In the genomic region with DNA sequence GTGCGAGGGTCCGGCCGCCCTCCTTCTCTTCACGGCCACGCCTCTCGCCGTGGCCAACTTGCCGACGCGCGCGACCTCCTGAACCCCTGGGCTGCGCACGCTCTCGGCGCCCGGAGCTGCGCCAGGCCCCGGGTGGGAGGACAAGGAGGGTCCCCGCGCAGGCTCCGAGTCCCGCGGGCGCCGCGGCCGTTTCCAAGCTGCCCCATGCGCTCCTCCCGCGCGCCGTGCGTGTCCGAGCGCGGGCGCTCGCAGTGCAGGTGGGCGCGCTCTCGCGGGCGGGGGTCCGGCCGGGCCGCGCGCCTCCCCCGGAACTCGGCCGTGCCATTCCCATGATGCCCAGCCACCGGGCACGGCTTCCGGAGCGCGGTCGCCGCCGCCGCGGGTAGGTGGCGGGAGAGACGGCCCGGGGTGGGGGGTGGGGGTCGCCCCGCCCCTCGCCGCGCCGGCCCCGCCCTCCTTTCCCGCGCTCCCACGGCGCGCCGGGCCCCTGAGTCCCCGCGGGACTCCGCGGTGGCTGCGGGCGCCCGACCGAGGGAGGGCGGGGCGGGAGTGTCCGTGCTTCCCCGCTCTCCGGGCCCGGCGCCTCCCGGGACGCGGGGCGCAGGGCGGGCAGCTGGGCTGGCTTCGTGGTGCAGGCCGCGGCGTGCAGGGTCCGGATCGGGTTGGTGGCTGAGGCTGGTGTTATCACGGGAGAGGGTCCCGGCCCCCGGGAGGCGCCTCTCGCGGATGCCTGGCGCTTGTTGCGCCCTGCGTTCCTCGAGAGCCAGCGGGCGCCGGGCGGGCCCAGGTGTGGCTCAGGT, we compare ENCODE assay signal across 8 mouse cellular contexts. TPM values are rescaled to one million over a fixed set of nuclear protein-coding genes. Genes with fewer than 3 reads are reported as not detected.
DNase-seq lines count a peak whose midpoint lies in the region; ATAC-seq and TF ChIP-seq lines count a peak whose summit lies in the region.

Gene Ppp1r26 (plus strand): TSS at position 286 of the 800 bp plus-strand sequence.

- peak; percentile 50 to 54 for DNase-seq in heart, adult 2 months
- DNase-seq in heart, adult 8-10 months (ENCODE audit: low spot score) = no peak
- peak; percentile 47 for DNase-seq in cerebellum, adult 8-10 months
- DNase-seq in frontal cortex, adult 2 months (ENCODE audit: extremely low spot score in 1 of 2, low spot score in 1 of 2) = peak in 1 of 2 experiments; percentile 43
- peak; percentile 48 for DNase-seq in neural tube, embryonic 10.5 days (ENCODE audit: extremely low spot score, low spot score)
- DNase-seq in thymus, postnatal 25 days = peak; percentile 40

- peak within 1 kb of the TSS; percentile 57 for H3K4me3 ChIP-seq in heart, adult 2 months
- peak within 1 kb of the TSS; percentile 75 for H3K4me3 ChIP-seq in intestine, postnatal 0 days (ENCODE audit: low read depth, low read length)
- H3K4me3 ChIP-seq in limb, embryonic 12.5 days (replicated peaks) = peak within 1 kb of the TSS; percentile 80

- H3K9me3 ChIP-seq in intestine, postnatal 0 days (ENCODE audit: control insufficient read depth) = no peaks in the 10 kb centered on the region
- H3K9me3 ChIP-seq in limb, embryonic 12.5 days = no peaks in the 10 kb centered on the region

- WGBS in heart, adult 2 months = 1% methylated on average over 108 of the region's 118 CpGs
- under 1% methylated on average over 98 of the region's 118 CpGs for WGBS in intestine, postnatal 0 days
- under 1% methylated on average over 96 of the region's 118 CpGs for WGBS in limb, embryonic 12.5 days

- peak; percentile 58 for ATAC-seq in intestine, postnatal 0 days
- ATAC-seq in limb, embryonic 12.5 days (ENCODE audit: insufficient number of reproducible peaks, insufficient read depth, low FRiP score, low TSS enrichment, low read depth) = peak; percentile 38; the same call in 1 of the 2 replicates

- H3K79me2 ChIP-seq in heart, adult 2 months (replicated peaks; ENCODE audit: control insufficient read depth, insufficient read depth, low read length) = no peaks in the 10 kb centered on the region

- H3K4me2 ChIP-seq in intestine, postnatal 0 days (replicated peaks; ENCODE audit: low read depth) = peak within 1 kb of the TSS; percentile 99
- peak within 1 kb of the TSS; percentile 90 for H3K4me2 ChIP-seq in limb, embryonic 12.5 days

- TF ChIP-seq CTCF in heart, adult 2 months (IDR thresholded peaks at IDR 0.05) = no peak
- no peak for TF ChIP-seq CTCF in intestine, postnatal 0 days (IDR thresholded peaks at IDR 0.05; ENCODE audit: low read depth)

- no peak for TF ChIP-seq POLR2A in heart, adult 2 months (IDR thresholded peaks at IDR 0.05; ENCODE audit: insufficient read depth, low read depth, low read length)

- no peaks in the 10 kb centered on the region; the same call in 1 of the 2 replicates for H3K4me1 ChIP-seq in heart, adult 2 months (ENCODE audit: control insufficient read depth, insufficient read depth, low read length)
- H3K4me1 ChIP-seq in intestine, postnatal 0 days (replicated peaks; ENCODE audit: control insufficient read depth, insufficient read depth, low read length) = no peaks in the 10 kb centered on the region
- H3K4me1 ChIP-seq in limb, embryonic 12.5 days (replicated peaks) = peaks cover 8% of the 10 kb centered on the region; the same call in 1 of the 2 replicates

- no peak for TF ChIP-seq EP300 in heart, adult 2 months (IDR thresholded peaks at IDR 0.05; ENCODE audit: insufficient read depth, low read depth, low read length)

- peaks cover 2% of the 10 kb centered on the region for H3K27me3 ChIP-seq in heart, adult 2 months (ENCODE audit: control insufficient read depth, insufficient read depth, low read length)
- 0 out of 2 replicates have a peak, but pooled peaks cover 5% of the 10 kb centered on the region for H3K27me3 ChIP-seq in intestine, postnatal 0 days (replicated peaks; ENCODE audit: control insufficient read depth, insufficient read depth, low read length)
- peaks cover 10% of the 10 kb centered on the region; the same call in 1 of the 2 replicates for H3K27me3 ChIP-seq in limb, embryonic 12.5 days

- peak within 1 kb of the TSS; percentile 26; the same call in 1 of the 2 replicates for H3K27ac ChIP-seq in heart, adult 2 months
- H3K27ac ChIP-seq in intestine, postnatal 0 days (ENCODE audit: low read depth, low read length) = no peak within 1 kb of the TSS
- peak within 1 kb of the TSS; percentile 76 for H3K27ac ChIP-seq in limb, embryonic 12.5 days

- peak within 1 kb of the TSS; percentile 69 for H3K9ac ChIP-seq in heart, adult 2 months (ENCODE audit: low read depth, low read length)
- peak within 1 kb of the TSS; percentile 60 for H3K9ac ChIP-seq in intestine, postnatal 0 days (ENCODE audit: low read depth, low read length)
- H3K9ac ChIP-seq in limb, embryonic 12.5 days (replicated peaks) = peak within 1 kb of the TSS; percentile 89

- intact Hi-C loops in heart, adult 2 months (cut with DNase I) = no loop called here

- H3K36me3 ChIP-seq in heart, adult 2 months (ENCODE audit: control insufficient read depth, insufficient read depth, low read length) = no peaks in the 10 kb centered on the region
- H3K36me3 ChIP-seq in intestine, postnatal 0 days (ENCODE audit: control insufficient read depth, insufficient read depth) = 0 out of 2 replicates have a peak, but pooled peaks cover 3% of the 10 kb centered on the region
- peaks cover 25% of the 10 kb centered on the region for H3K36me3 ChIP-seq in limb, embryonic 12.5 days

RNA-seq across cellular contexts. Expression of gene Ppp1r26, which starts in this region (rescaled TPM):
- total RNA-seq in heart, adult 2 months (2021) = 1 to 10 TPM; 3.4 to 5.0 TPM
- 3.1 and 3.5 TPM in 2 replicates for polyA plus RNA-seq in heart, adult 2 months (2012; rRNA removed)
- 1 to 10 TPM; 3.4 to 6.9 (median 3.9) TPM for total RNA-seq in heart, adult 8-10 months (2022)
- 13.0 and 15.0 TPM in 2 replicates for polyA plus RNA-seq in frontal cortex, adult 2 months (2012; rRNA removed)
- polyA plus RNA-seq in intestine, postnatal 0 days (2015; fragmentation: Nextera tagmentation; extraction: Ambion mirVana) = 0.61 and 0.73 TPM in 2 replicates
- polyA plus RNA-seq in limb, embryonic 12.5 days (2016; fragmentation: Nextera tagmentation; extraction: Ambion mirVana) = 8.6 and 8.8 TPM in 2 replicates

Comparison
In these comparisons a context has a peak if more than half of its experiments do, and no peak if none do; other contexts are left out.
1. Peak in ATAC-seq, H3K4me3 ChIP-seq, H3K9ac ChIP-seq and H3K4me2 ChIP-seq in intestine, postnatal 0 days; RNA of the gene not detected or under 1 TPM.